Mouse (Mus musculus): ENCODE measurements around the gene Usp53.

- TF ChIP-seq CTCF (IDR thresholded peaks at IDR 0.05; ENCODE audit: borderline replicate concordance, insufficient read depth, low read depth, low read length) (no peak), POLR2A (IDR thresholded peaks at IDR 0.05; ENCODE audit: borderline replicate concordance, insufficient read depth, low read length) (no peak)
Observed at GRCm38 (mm10) chr3:122920572-122921435, 63.5 kb downstream of the Usp53 start.
